Mouse (Mus musculus): ENCODE measurements at regions not wholly inside any gene's neighbourhood (a gene's known extent, or its start where the extent isn't known, plus 50 kb on each side); places are given as distances from the start of the nearest gene placed in this dataset.

DNA sequence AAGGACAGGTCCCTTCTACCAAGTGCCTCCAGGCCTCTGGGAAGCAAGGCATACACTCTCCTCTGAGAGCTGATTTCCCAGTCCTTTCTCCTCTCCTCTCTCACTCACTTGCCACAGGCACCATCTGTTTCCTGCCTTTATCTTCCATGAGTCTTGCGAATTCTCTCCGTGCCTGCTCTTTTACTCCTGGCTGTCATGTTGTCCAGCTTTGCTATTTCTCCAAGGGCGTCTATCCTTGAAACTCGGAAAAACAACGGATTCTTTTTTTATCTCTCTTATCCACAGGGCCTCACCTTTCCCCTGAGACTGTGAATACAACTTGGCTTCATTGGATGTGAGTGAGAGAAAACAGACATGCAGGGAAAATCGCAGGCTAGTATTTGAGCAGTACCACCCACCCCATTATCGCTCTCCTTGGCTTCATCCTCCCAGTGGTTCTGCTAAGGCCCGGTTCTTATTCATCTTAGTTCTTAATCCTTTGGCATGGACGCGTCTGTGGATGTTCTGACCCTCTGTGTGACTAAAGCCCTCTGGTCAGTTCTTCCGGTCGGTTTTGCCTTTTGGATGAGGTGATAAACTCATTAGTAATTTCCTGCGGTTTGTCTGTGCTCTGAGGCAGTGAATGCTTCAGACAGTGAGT, 159.4 kb downstream of the Rap2a start:
- H3K4me2 ChIP-seq (ENCODE audit: low read depth): no peak overlapping the region
- H3K4me3 ChIP-seq: no peak overlapping the region
- H3K36me3 ChIP-seq (ENCODE audit: control insufficient read depth, insufficient read depth): no peaks in the 10 kb centered on the region
- H3K27me3 ChIP-seq (ENCODE audit: control insufficient read depth, insufficient read depth, insufficient read length): no peaks in the 10 kb centered on the region
- H3ac ChIP-seq (ENCODE audit: control insufficient read depth, insufficient read length): no peak overlapping the region
- no peaks in the 10 kb centered on the region for H3K79me2 ChIP-seq (ENCODE audit: control insufficient read depth, insufficient read depth)
- TF ChIP-seq TCF3 (IDR thresholded peaks at IDR 0.05; ENCODE audit: insufficient read length, low read depth) (no peak), MYOG (IDR thresholded peaks at IDR 0.05; ENCODE audit: control insufficient read depth in 1 of 3, insufficient read depth in 1 of 3, insufficient read length in 2 of 3, low read depth in 2 of 3) (no peak), E2F4 (IDR thresholded peaks at IDR 0.05; ENCODE audit: insufficient read depth) (no peak), USF1 (IDR thresholded peaks at IDR 0.05; ENCODE audit: low read depth) (no peak), POLR2A (IDR thresholded peaks at IDR 0.05; ENCODE audit: insufficient read length, low read depth) (no peak), MYOD1 (IDR thresholded peaks at IDR 0.05; ENCODE audit: control insufficient read depth in 1 of 3, insufficient read length in 2 of 3, low read depth in 2 of 3) (no peak), MAX (IDR thresholded peaks at IDR 0.05; ENCODE audit: low read depth) (no peak), POLR2AphosphoS2 (IDR thresholded peaks at IDR 0.05; ENCODE audit: insufficient read length, low read depth) (no peak), REST (IDR thresholded peaks at IDR 0.05; ENCODE audit: insufficient read depth, insufficient read length) (no peak), CEBPB (IDR thresholded peaks at IDR 0.05; ENCODE audit: insufficient read depth, poor library complexity, severe bottlenecking) (no peak), TCF12 (IDR thresholded peaks at IDR 0.05; ENCODE audit: insufficient read depth, poor library complexity, severe bottlenecking) (no peak), SRF (IDR thresholded peaks at IDR 0.05; ENCODE audit: control insufficient read depth, insufficient read length, low read depth) (no peak)

DNA sequence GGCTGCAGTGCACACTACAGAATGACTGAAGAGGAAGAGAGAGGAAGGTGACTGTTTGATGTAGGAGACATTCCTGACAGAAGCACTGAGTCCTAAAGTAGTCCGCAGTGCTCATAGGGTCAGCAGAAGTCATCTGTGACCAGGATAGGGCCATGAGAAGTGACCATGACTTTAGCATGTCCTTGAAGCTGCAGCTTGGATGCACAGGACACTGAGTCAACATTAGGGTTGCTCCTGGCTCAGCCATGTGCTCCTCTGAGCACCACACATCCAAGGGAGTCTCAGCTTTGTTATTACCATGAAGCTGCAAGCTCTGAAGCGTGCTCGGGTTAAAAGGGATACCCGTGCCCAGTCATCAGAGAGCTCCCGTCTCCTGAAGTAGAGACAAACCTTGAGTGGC, 164.3 kb downstream of the Rap2a start:
- no peak overlapping the region for H3K4me2 ChIP-seq (ENCODE audit: low read depth)
- H3ac ChIP-seq (ENCODE audit: control insufficient read depth, insufficient read length): no peak overlapping the region
- TF ChIP-seq E2F4 (IDR thresholded peaks at IDR 0.05; ENCODE audit: insufficient read depth): no peak
- TF ChIP-seq MYOD1 (IDR thresholded peaks at IDR 0.05; ENCODE audit: control insufficient read depth in 1 of 3, insufficient read length in 2 of 3, low read depth in 2 of 3): no peak
- TF ChIP-seq MYOG (IDR thresholded peaks at IDR 0.05; ENCODE audit: control insufficient read depth in 1 of 3, insufficient read depth in 1 of 3, insufficient read length in 2 of 3, low read depth in 2 of 3): no peak
- TF ChIP-seq MAX (IDR thresholded peaks at IDR 0.05; ENCODE audit: low read depth): no peak
- TF ChIP-seq SRF (IDR thresholded peaks at IDR 0.05; ENCODE audit: control insufficient read depth, insufficient read length, low read depth): no peak
- TF ChIP-seq POLR2A (IDR thresholded peaks at IDR 0.05; ENCODE audit: insufficient read length, low read depth): no peak
- TF ChIP-seq USF1 (IDR thresholded peaks at IDR 0.05; ENCODE audit: low read depth): no peak
- no peak for TF ChIP-seq REST (IDR thresholded peaks at IDR 0.05; ENCODE audit: insufficient read depth, insufficient read length)
- no peak for TF ChIP-seq TCF12 (IDR thresholded peaks at IDR 0.05; ENCODE audit: insufficient read depth, poor library complexity, severe bottlenecking)
- TF ChIP-seq CEBPB (IDR thresholded peaks at IDR 0.05; ENCODE audit: insufficient read depth, poor library complexity, severe bottlenecking): no peak
- no peak for TF ChIP-seq TCF3 (IDR thresholded peaks at IDR 0.05; ENCODE audit: insufficient read length, low read depth)
- no peak for TF ChIP-seq POLR2AphosphoS2 (IDR thresholded peaks at IDR 0.05; ENCODE audit: insufficient read length, low read depth)
- H3K79me2 ChIP-seq (ENCODE audit: control insufficient read depth, insufficient read depth): no peaks in the 10 kb centered on the region
- H3K27me3 ChIP-seq (ENCODE audit: control insufficient read depth, insufficient read depth, insufficient read length): no peaks in the 10 kb centered on the region
- no peak overlapping the region for H3K4me3 ChIP-seq
- H3K36me3 ChIP-seq (ENCODE audit: control insufficient read depth, insufficient read depth): no peaks in the 10 kb centered on the region

DNA sequence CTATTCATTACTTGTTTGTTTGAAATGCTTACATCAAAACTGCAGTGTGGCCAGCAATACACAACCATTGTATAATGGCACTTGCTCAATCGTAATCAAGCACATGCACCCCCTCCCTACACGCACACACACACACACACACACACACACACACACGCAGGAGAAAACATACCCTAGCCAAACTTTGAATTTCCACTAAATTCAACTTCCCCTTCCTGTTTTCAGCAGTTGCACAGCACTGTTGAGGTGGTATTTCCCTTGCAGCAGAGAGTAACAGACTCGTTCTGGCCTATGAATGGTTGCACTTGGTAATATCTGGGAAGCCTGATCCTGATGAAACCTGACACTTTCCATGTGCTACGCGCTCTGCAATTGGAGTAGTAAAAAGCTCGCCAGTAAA, 173.8 kb downstream of the Rap2a start:
- TF ChIP-seq POLR2AphosphoS2 (IDR thresholded peaks at IDR 0.05; ENCODE audit: insufficient read length, low read depth) (no peak), MYOG (IDR thresholded peaks at IDR 0.05; ENCODE audit: control insufficient read depth in 1 of 3, insufficient read depth in 1 of 3, insufficient read length in 2 of 3, low read depth in 2 of 3) (no peak), E2F4 (IDR thresholded peaks at IDR 0.05; ENCODE audit: insufficient read depth) (no peak), TCF3 (IDR thresholded peaks at IDR 0.05; ENCODE audit: insufficient read length, low read depth) (no peak), SRF (IDR thresholded peaks at IDR 0.05; ENCODE audit: control insufficient read depth, insufficient read length, low read depth) (no peak), MAX (IDR thresholded peaks at IDR 0.05; ENCODE audit: low read depth) (no peak), POLR2A (IDR thresholded peaks at IDR 0.05; ENCODE audit: insufficient read length, low read depth) (no peak), REST (IDR thresholded peaks at IDR 0.05; ENCODE audit: insufficient read depth, insufficient read length) (no peak), CEBPB (IDR thresholded peaks at IDR 0.05; ENCODE audit: insufficient read depth, poor library complexity, severe bottlenecking) (no peak), MYOD1 (IDR thresholded peaks at IDR 0.05; ENCODE audit: control insufficient read depth in 1 of 3, insufficient read length in 2 of 3, low read depth in 2 of 3) (no peak), TCF12 (IDR thresholded peaks at IDR 0.05; ENCODE audit: insufficient read depth, poor library complexity, severe bottlenecking) (no peak), USF1 (IDR thresholded peaks at IDR 0.05; ENCODE audit: low read depth) (no peak)

DNA sequence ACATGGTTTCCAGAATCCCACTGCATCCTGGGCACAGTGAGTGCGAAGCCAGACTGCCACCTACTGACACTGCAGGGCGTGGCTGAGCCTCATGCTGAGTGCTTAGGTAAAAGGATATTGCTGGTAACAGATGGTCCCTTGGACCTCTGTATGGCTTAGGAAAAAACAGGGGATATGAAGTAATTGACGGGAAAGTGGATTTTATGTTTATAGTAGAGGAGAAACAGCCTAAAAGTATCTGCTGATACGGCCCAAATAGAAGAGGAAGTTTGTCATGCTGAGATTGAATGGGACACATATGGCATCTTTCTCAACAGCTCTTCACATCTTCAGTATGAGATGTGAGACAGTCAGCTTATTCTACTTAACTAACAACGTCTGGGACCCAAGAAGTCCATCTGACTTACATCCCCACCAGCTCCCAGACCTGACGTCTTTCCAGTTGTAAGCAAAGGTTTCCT, 182.1 kb downstream of the Rap2a start:
- Histone ChIP-seq H3K36me3 (ENCODE audit: control insufficient read depth, insufficient read depth) (no peaks in the 10 kb centered on the region), H3K79me2 (ENCODE audit: control insufficient read depth, insufficient read depth) (no peaks in the 10 kb centered on the region), H3K27me3 (ENCODE audit: control insufficient read depth, insufficient read depth, insufficient read length) (no peaks in the 10 kb centered on the region), H3K4me2 (ENCODE audit: low read depth) (no peak overlapping the region), H3ac (ENCODE audit: control insufficient read depth, insufficient read length) (no peak overlapping the region), H3K4me3 (no peak overlapping the region)
- no peak for TF ChIP-seq MYOG (IDR thresholded peaks at IDR 0.05; ENCODE audit: control insufficient read depth in 1 of 3, insufficient read depth in 1 of 3, insufficient read length in 2 of 3, low read depth in 2 of 3)
- no peak for TF ChIP-seq TCF3 (IDR thresholded peaks at IDR 0.05; ENCODE audit: insufficient read length, low read depth)
- no peak for TF ChIP-seq MAX (IDR thresholded peaks at IDR 0.05; ENCODE audit: low read depth)
- no peak for TF ChIP-seq POLR2AphosphoS2 (IDR thresholded peaks at IDR 0.05; ENCODE audit: insufficient read length, low read depth)
- no peak for TF ChIP-seq E2F4 (IDR thresholded peaks at IDR 0.05; ENCODE audit: insufficient read depth)
- TF ChIP-seq REST (IDR thresholded peaks at IDR 0.05; ENCODE audit: insufficient read depth, insufficient read length): no peak
- TF ChIP-seq TCF12 (IDR thresholded peaks at IDR 0.05; ENCODE audit: insufficient read depth, poor library complexity, severe bottlenecking): no peak
- no peak for TF ChIP-seq USF1 (IDR thresholded peaks at IDR 0.05; ENCODE audit: low read depth)
- no peak for TF ChIP-seq POLR2A (IDR thresholded peaks at IDR 0.05; ENCODE audit: insufficient read length, low read depth)
- TF ChIP-seq MYOD1 (IDR thresholded peaks at IDR 0.05; ENCODE audit: control insufficient read depth in 1 of 3, insufficient read length in 2 of 3, low read depth in 2 of 3): no peak
- no peak for TF ChIP-seq SRF (IDR thresholded peaks at IDR 0.05; ENCODE audit: control insufficient read depth, insufficient read length, low read depth)
- TF ChIP-seq CEBPB (IDR thresholded peaks at IDR 0.05; ENCODE audit: insufficient read depth, poor library complexity, severe bottlenecking): no peak

More for the DNA sequence above, 173.8 kb downstream of the Rap2a start:
- Histone ChIP-seq H3K79me2 (ENCODE audit: control insufficient read depth, insufficient read depth) (no peaks in the 10 kb centered on the region), H3K4me2 (ENCODE audit: low read depth) (no peak overlapping the region), H3K4me3 (no peak overlapping the region), H3K36me3 (ENCODE audit: control insufficient read depth, insufficient read depth) (no peaks in the 10 kb centered on the region), H3K27me3 (ENCODE audit: control insufficient read depth, insufficient read depth, insufficient read length) (no peaks in the 10 kb centered on the region), H3ac (ENCODE audit: control insufficient read depth, insufficient read length) (no peak overlapping the region)
